Mouse (Mus musculus): ENCODE results near the gene Snap91.

DNA sequence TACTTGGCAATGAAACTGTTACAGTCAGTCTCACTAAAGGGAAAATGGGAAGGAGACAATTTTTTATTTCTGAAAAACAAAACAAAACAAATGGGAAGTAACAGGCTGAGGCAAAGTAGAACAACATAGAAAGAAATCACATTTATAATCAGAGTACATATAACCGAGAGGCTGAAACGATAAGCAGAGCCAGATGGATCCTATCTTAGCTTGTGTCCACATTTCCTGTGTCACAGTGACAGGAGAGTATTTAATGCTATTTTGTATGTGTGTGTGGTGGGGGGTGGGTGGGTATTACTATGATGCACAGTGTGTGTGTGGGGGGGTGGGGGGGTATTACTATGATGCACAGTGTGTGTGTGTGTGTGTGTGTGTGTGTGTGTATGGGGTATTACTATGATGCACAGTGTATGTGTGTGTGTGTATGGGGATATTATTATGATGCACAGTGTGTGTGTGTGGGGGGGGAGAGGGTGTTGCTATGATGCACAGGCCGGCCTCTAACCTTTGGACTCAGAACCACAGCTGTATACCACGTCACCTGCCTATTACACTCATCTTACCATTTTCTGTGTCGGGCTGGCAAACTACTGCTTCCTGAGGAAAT lies 36.6 kb downstream of the Snap91 start:
- TF ChIP-seq CTCF (IDR thresholded peaks at IDR 0.05; ENCODE audit: low read depth) = no peak
- no peak for TF ChIP-seq EP300 (IDR thresholded peaks at IDR 0.05; ENCODE audit: low read depth)

Data from liver, postnatal 0 days (tissue).